Mouse (Mus musculus) hindbrain, embryonic 10.5 days (tissue): ENCODE data around the gene Taar2. TPM values are rescaled to one million over a fixed set of nuclear protein-coding genes. Genes with fewer than 3 reads are reported as not detected.

Experiments
- DNase-seq: peaks from one replicate; pipeline ENCODE4 v3.0.0-alpha.2; 2017; ENCODE audit warnings: low spot score
- H3K27ac ChIP-seq: fragments of 300-500 bp; sonication (generic); 2 replicates; pipeline ENCODE4 v1.5.1; 2016; ENCODE audit warnings: mild to moderate bottlenecking, moderate library complexity
- H3K27me3 ChIP-seq: fragments of 300-500 bp; sonication (generic); 2 replicates; pipeline ENCODE4 v1.6.1; 2016; ENCODE audit warnings: mild to moderate bottlenecking; ENCODE audit not compliant: poor library complexity, insufficient read depth, severe bottlenecking
- H3K36me3 ChIP-seq: fragments of 300-500 bp; sonication (generic); 2 replicates; pipeline ENCODE4 v1.6.1; 2016; ENCODE audit warnings: mild to moderate bottlenecking, moderate library complexity
- H3K4me1 ChIP-seq: fragments of 300-500 bp; sonication (generic); replicated peaks from 2 replicates; pipeline ENCODE4 v1.6.1; 2016; ENCODE audit warnings: mild to moderate bottlenecking
- H3K4me3 ChIP-seq: fragments of 300-500 bp; sonication (generic); 2 replicates; pipeline ENCODE4 v1.5.1; 2016; ENCODE audit warnings: mild to moderate bottlenecking, moderate library complexity
- H3K9me3 ChIP-seq: fragments of 300-500 bp; sonication (generic); 2 replicates; pipeline ENCODE4 v1.6.1; 2016; ENCODE audit warnings: mild to moderate bottlenecking, moderate library complexity
- WGBS: fragments of 180-500 bp; shearing (Covaris S2); methylation state at CpG from one replicate; pipeline ENCODE4 v1.1.7; 2016; 5-methylcytosine and 5-hydroxymethylcytosine counted together
- polyA plus RNA-seq: library from polyadenylated mRNA; unstranded; fragments of >200 nt; fragmentation: Nextera tagmentation; extraction: Ambion mirVana; gene quantifications from 2 replicates; pipeline ENCODE4 v1.2.1, GENCODE M21; 2016

The Taar2 gene
- polyA plus RNA-seq, 1 experiment from 2014 or later, result not detected

- no peaks in the 10 kb centered on the region for H3K4me1 ChIP-seq
- WGBS, result 88% methylated on average over 6 of the region's 6 CpGs
- no peaks in the 10 kb centered on the region for H3K27me3 ChIP-seq
- no peak for DNase-seq
- no peak overlapping the region for H3K4me3 ChIP-seq
- no peaks in the 10 kb centered on the region for H3K9me3 ChIP-seq
- H3K36me3 ChIP-seq, result no peaks in the 10 kb centered on the region
- no peak overlapping the region for H3K27ac ChIP-seq
Observed at GRCm38 (mm10) chr10:23951714-23952113, 13.3 kb downstream of the Taar2 start.

DNA sequence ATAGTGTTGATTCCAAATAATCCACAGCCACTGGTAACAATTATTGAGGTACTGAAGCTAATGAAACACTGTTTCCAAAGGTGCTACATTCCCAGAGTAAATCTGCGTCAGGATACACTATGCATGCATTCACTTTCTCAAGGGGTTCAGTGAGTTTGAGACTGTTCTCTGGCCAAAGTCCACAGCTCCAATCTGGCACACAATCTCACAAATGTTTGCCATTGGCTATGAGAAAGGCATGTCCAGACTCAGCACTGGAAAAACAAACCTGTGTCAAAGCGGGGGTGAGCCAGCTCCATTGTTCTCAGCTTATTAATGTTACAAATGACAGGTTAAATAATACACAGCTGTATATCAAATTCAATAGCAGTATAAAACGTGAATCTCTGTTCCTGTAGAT is 20.7 kb downstream of the Taar2 start:
- Histone ChIP-seq H3K4me3 (no peak overlapping the region), H3K9me3 (no peaks in the 10 kb centered on the region), H3K4me1 (no peaks in the 10 kb centered on the region), H3K36me3 (no peaks in the 10 kb centered on the region), H3K27me3 (no peaks in the 10 kb centered on the region), H3K27ac (no peak overlapping the region)
- DNase-seq, result no peak
- WGBS, result 75% methylated on average over 3 of the region's 3 CpGs

GRCm38 (mm10) chr10:23960444-23960915 is 22.1 kb downstream of the Taar2 start, which contains the start of gene Taar4:
Taar4 (plus strand) TSS chr10:23960494.
- H3K4me3 ChIP-seq, result no peak within 1 kb of the TSS
- H3K9me3 ChIP-seq, result no peaks in the 10 kb centered on the region
- no peaks in the 10 kb centered on the region for H3K4me1 ChIP-seq
- no peaks in the 10 kb centered on the region for H3K36me3 ChIP-seq
- H3K27me3 ChIP-seq, result no peaks in the 10 kb centered on the region
- WGBS, result 93% methylated on average over 13 of the region's 13 CpGs
- no peak for DNase-seq
- H3K27ac ChIP-seq, result no peak within 1 kb of the TSS

DNA sequence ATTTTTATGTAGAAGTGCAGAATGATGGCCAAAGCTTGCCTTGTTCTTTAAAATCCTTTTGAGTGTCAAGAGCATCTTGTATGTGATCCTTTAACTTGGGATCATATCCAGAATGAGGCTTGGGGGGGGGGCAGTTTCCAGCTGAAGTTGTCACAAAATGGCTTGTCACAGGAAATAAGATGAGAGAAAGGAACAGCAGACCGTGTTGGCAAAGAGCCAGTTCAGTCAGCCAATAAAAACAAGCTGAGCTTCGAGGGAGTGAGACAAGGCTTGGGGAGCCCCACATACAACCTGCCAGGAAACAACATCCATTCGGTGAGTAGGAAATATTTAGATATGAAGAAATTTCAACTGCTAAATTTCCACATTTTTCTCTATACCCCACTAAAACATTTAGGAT is 25.1 kb downstream of the Taar2 start:
- H3K9me3 ChIP-seq, result no peaks in the 10 kb centered on the region
- WGBS, result 77% methylated on average over 3 of the region's 3 CpGs
- H3K36me3 ChIP-seq, result no peaks in the 10 kb centered on the region
- no peaks in the 10 kb centered on the region for H3K27me3 ChIP-seq
- no peak overlapping the region for H3K27ac ChIP-seq
- no peaks in the 10 kb centered on the region for H3K4me1 ChIP-seq
- DNase-seq, result no peak
- H3K4me3 ChIP-seq, result no peak overlapping the region

DNA sequence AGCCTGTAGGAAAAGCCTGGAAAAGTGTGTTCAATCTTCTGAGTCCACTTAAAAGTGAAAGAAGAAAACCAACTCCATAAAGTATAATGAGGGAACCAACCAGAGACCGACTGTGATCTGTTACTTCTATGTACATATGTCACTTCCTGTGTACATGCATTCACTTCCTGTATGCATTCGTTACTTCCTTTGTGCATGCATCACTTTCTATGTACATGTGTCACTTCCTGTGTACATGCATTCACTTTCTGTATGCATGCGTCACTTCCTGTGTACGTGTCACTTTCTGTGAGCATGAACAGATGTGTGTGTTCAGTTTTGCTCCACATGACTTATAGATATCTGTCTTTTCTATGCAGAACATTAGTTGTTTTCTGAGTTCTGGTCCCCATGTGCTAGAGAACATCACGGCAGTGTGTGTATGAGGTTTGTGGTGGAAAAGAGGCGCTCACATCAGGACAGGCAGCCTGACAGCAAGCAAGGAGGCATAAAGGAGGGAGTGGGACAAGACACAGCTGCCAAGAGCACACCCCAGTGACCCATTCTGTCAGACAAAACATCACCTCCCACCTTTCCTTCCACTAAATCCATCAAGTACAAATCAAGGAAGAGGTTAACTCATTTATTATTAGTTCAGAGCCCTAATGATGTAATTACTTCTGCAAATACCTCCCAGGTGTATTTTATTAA is 26.7 kb downstream of the Taar2 start:
- DNase-seq, result no peak
- WGBS, result 87% methylated on average over 6 of the region's 6 CpGs
- H3K27me3 ChIP-seq, result no peaks in the 10 kb centered on the region
- H3K4me3 ChIP-seq, result no peak overlapping the region
- no peaks in the 10 kb centered on the region for H3K4me1 ChIP-seq
- H3K9me3 ChIP-seq, result no peaks in the 10 kb centered on the region
- no peaks in the 10 kb centered on the region for H3K36me3 ChIP-seq
- no peak overlapping the region for H3K27ac ChIP-seq

DNA sequence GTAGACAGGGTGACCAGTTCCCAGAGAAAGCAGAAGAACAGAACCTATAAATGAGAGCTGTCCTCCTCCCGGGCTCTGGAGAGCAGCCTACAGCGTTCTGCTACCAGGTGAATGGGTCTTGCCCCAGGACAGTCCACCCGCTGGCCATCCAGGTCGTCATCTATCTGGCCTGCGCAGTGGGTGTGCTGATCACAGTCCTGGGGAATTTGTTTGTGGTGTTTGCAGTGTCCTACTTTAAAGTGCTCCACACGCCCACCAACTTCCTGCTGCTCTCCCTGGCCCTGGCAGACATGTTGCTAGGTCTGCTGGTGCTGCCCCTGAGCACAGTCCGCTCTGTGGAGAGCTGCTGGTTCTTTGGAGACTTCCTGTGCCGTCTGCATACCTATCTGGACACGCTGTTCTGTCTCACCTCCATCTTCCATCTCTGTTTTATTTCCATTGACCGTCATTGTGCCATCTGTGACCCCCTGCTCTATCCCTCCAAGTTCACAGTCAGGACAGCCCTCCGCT is 32.3 kb downstream of the Taar2 start, which contains the start of gene Taar5:
Taar5 (plus strand) TSS at position 51 of the 510 bp plus-strand sequence.
- WGBS, result 89% methylated on average over 11 of the region's 11 CpGs
- H3K9me3 ChIP-seq, result no peaks in the 10 kb centered on the region
- H3K36me3 ChIP-seq, result no peaks in the 10 kb centered on the region
- no peaks in the 10 kb centered on the region for H3K4me1 ChIP-seq
- DNase-seq, result no peak
- H3K27ac ChIP-seq, result no peak within 1 kb of the TSS
- no peaks in the 10 kb centered on the region for H3K27me3 ChIP-seq
- H3K4me3 ChIP-seq, result no peak within 1 kb of the TSS

- no peak for DNase-seq
- H3K4me3 ChIP-seq, result no peak overlapping the region
- H3K36me3 ChIP-seq, result no peaks in the 10 kb centered on the region
- H3K4me1 ChIP-seq, result no peaks in the 10 kb centered on the region
- no peaks in the 10 kb centered on the region for H3K9me3 ChIP-seq
- 88% methylated on average over 5 of the region's 5 CpGs for WGBS
- H3K27ac ChIP-seq, result no peak overlapping the region
- no peaks in the 10 kb centered on the region for H3K27me3 ChIP-seq
Observed at GRCm38 (mm10) chr10:23971256-23971655, 32.9 kb downstream of the Taar2 start.

GRCm38 (mm10) chr10:23977958-23978357 is 39.6 kb downstream of the Taar2 start:
- no peaks in the 10 kb centered on the region for H3K27me3 ChIP-seq
- H3K27ac ChIP-seq, result no peak overlapping the region
- H3K36me3 ChIP-seq, result no peaks in the 10 kb centered on the region
- 37% methylated on average over 4 of the region's 4 CpGs for WGBS
- H3K9me3 ChIP-seq, result no peaks in the 10 kb centered on the region
- 0 out of 2 replicates have a peak, but pooled peaks cover 3% of the 10 kb centered on the region for H3K4me1 ChIP-seq
- DNase-seq, result no peak
- no peak overlapping the region for H3K4me3 ChIP-seq

- Histone ChIP-seq H3K4me1 (peaks cover 7% of the 10 kb centered on the region; the same call in 1 of the 2 replicates), H3K27me3 (no peaks in the 10 kb centered on the region), H3K9me3 (no peaks in the 10 kb centered on the region), H3K36me3 (no peaks in the 10 kb centered on the region), H3K27ac (no peak overlapping the region), H3K4me3 (no peak overlapping the region)
- 46% methylated on average over 16 of the region's 16 CpGs for WGBS
- DNase-seq, result peak; percentile 80
Observed at GRCm38 (mm10) chr10:23978901-23979705, 40.7 kb downstream of the Taar2 start.

DNA sequence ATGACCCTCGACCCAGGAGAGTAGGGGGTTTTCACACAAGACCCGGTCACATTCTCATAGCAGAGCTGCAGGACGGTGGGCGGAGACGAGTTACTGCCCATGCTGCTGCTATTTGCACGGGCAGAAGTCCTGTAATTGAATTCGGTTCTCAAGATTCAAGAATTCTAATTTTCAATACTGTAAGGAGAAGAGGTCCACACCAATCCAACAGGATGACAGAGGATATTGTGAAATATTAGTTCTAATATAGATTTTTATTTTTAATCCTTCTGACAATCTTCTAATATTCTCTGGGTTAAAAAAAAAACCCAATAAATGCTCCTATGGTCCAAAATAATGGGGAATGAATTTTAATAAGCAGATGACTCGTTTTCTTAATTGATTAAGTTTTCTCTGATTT is 47.2 kb downstream of the Taar2 start, which contains the start of gene Taar6:
Taar6 (minus strand) TSS at position 101 of the 400 bp plus-strand sequence.
- H3K9me3 ChIP-seq, result peaks cover 3% of the 10 kb centered on the region; the same call in 1 of the 2 replicates
- no peak within 1 kb of the TSS for H3K27ac ChIP-seq
- peaks cover 7% of the 10 kb centered on the region; the same call in 1 of the 2 replicates for H3K4me1 ChIP-seq
- no peaks in the 10 kb centered on the region for H3K36me3 ChIP-seq
- 68% methylated on average over 8 of the region's 8 CpGs for WGBS
- no peak within 1 kb of the TSS for H3K4me3 ChIP-seq
- no peaks in the 10 kb centered on the region for H3K27me3 ChIP-seq
- DNase-seq, result no peak

DNA sequence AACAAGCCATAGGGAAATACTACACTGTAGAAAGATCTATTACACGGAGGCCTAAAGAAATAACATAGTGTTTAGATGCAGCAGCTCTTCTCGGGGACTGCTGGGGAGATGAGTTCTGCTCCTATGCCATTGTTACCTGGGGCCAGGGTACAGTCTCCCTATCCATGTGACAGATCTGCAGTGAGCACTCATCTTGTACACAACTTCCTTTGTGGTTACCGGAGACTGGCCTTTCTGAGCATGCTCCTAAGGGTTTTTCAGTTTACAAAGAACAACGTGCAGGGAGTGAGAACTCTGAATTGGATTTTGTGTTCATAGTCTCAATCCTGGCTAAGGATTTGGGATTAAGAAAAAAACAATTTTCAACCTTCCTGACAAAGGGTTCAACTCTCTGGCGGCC is 48.0 kb downstream of the Taar2 start:
- Histone ChIP-seq H3K27me3 (no peaks in the 10 kb centered on the region), H3K27ac (no peak overlapping the region), H3K4me1 (peaks cover 7% of the 10 kb centered on the region; the same call in 1 of the 2 replicates), H3K9me3 (peaks cover 3% of the 10 kb centered on the region; the same call in 1 of the 2 replicates), H3K36me3 (no peaks in the 10 kb centered on the region), H3K4me3 (no peak overlapping the region)
- 88% methylated on average over 5 of the region's 5 CpGs for WGBS
- no peak for DNase-seq
